Mouse (Mus musculus): Measurements from ENCODE around the gene Rgl2.
"Not testable (repeated sequence)": the region's sequence is repeated elsewhere in the genome, so short reads cannot be mapped to it uniquely, and the experiment has no call there.

DNA sequence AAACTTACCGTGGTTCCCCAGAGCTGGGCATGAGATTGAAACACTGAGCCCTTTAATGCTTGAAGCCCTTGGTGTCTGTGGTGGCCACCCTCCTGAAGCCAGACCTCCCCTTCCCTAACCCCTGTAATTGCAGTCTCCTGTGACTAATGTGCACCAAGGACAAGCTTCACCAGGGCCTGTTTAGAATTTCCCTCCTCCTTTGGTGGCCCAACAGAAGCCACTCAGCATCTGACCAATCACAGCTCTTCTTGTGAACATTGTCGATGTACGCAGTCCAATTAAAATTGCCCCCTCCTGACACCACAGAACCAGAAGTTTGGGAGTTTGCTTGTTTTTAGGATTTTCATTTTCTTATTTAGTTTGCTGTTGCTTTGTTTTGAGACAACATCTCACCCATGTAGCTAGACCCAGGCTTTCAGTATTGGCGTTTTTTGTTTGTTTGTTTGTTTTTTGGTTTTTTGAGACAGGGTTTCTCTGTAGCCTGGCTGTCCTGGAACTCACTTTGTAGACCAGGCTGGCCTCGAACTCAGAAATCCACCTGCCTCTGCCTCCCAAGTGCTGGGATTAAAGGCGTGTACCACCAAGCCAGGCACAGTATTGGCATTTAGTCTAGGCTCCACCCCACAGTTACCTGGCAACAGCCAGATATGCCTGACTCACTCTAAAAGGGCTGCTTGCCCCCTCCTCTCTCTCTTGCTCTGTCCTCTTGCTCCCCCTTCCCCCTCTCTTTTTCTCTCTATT, 25.3 kb upstream of the Rgl2 start:
- TF ChIP-seq POLR2AphosphoS2 (IDR thresholded peaks at IDR 0.05; ENCODE audit: insufficient read length, low read depth); MYOD1 (IDR thresholded peaks at IDR 0.05; ENCODE audit: control insufficient read depth in 1 of 3, insufficient read length in 2 of 3, low read depth in 2 of 3); TCF3 (IDR thresholded peaks at IDR 0.05; ENCODE audit: insufficient read length, low read depth); POLR2A (IDR thresholded peaks at IDR 0.05; ENCODE audit: insufficient read length, low read depth); E2F4 (IDR thresholded peaks at IDR 0.05; ENCODE audit: insufficient read depth); MYOG (IDR thresholded peaks at IDR 0.05; ENCODE audit: control insufficient read depth in 1 of 3, insufficient read depth in 1 of 3, insufficient read length in 2 of 3, low read depth in 2 of 3); REST (IDR thresholded peaks at IDR 0.05; ENCODE audit: insufficient read depth, insufficient read length); USF1 (IDR thresholded peaks at IDR 0.05; ENCODE audit: low read depth); MAX (IDR thresholded peaks at IDR 0.05; ENCODE audit: low read depth); CEBPB (IDR thresholded peaks at IDR 0.05; ENCODE audit: insufficient read depth, poor library complexity, severe bottlenecking); TCF12 (IDR thresholded peaks at IDR 0.05; ENCODE audit: insufficient read depth, poor library complexity, severe bottlenecking): not testable (repeated sequence)

Data from myocyte (in vitro differentiated cells).